Mouse (Mus musculus) cerebellum, postnatal 25 days (tissue): ENCODE data around the gene 2610528J11Rik.

Experiments
- DNase-seq, 2 experiments: peaks; one replicate each; pipeline ENCODE4 v3.0.0; 2021; ENCODE audit warnings: mixed read lengths in 2 of 2

2610528J11Rik gene

DNA sequence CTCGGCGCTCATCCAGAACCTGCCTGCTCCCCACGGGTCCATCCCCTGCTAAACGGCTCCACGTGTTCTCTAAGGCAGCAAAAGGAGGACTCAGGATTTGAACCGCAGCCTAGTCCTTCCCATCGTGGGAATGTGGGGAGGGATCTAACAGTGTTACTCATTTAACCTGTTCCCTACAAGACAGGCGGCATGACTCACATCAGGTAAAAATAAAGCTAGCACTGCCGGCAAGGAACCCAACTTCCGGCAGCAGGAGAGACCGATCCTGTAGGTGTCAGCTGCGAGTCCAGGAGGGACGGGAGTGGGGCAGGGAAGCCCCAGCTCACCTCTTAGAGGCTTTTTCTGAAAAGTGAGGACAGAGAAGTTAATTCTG lies 16.3 kb downstream of the 2610528J11Rik start:
- DNase-seq = peak in 1 of 2 experiments; percentile 11

DNA sequence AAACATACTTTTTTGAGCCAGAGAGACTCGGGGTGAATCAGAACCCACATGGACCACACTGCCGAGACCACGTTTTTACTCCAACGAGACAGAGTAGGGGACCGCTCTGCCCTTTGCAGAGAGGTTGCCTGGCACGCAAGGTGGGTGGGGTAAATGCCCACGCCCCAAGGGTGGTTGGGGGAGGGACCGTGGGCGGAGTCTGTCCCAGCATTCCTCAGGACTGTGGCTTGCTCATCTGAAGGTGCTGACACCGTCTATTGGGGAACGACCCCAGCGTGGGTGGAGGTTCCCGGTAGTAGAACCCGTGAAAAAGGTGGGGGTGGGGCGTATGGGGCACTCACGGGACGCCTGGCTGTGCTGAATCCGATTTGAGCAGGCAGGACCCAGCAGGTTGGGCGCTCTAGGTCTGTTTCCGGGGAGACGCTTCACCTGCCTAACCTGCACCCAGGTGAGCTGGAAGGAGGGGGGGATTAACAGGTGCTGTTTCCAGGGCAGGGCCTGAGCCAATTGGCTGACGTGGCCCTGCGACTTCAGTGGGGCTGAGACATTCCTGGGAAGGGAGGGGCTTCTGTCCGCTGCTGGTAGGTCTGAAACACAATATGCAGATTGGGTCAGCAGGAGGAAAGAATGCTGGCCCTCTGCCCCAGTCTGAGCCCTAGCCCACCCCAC lies 16.9 kb downstream of the 2610528J11Rik start, which contains the start of gene Tmem125:
TSS of gene Tmem125 (minus strand) at position 453 of the 669 bp plus-strand sequence.
- peak; percentile 22 to 36 for DNase-seq

GRCm38 (mm10) chr4:118544441-118545127 lies 17.8 kb downstream of the 2610528J11Rik start:
- no peak for DNase-seq

DNA sequence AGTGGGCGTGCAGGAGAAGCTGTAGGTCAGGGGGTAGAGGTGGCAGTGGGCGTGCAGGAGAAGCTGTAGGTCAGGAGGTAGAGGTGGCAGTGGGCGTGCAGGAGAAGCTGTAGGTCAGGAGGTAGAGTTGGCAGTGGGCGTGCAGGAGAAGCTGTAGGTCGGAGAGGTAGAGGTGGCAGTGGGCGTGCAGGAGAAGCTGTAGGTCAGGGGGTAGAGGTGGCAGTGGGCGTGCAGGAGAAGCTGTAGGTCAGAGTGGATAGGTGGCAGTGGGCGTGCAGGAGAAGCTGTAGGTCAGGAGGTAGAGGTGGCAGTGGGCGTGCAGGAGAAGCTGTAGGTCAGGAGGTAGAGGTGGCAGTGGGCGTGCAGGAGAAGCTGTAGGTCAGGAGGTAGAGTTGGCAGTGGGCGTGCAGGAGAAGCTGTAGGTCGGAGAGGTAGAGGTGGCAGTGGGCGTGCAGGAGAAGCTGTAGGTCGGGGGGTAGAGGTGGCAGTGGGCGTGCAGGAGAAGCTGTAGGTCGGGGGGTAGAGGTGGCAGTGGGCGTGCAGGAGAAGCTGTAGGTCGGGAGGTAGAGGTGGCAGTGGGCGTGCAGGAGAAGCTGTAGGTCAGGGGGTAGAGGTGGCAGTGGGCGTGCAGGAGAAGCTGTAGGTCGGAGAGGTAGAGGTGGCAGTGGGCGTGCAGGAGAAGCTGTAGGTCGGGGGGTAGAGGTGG lies 20.8 kb downstream of the 2610528J11Rik start:
- peak; percentile 31 to 64 for DNase-seq

DNA sequence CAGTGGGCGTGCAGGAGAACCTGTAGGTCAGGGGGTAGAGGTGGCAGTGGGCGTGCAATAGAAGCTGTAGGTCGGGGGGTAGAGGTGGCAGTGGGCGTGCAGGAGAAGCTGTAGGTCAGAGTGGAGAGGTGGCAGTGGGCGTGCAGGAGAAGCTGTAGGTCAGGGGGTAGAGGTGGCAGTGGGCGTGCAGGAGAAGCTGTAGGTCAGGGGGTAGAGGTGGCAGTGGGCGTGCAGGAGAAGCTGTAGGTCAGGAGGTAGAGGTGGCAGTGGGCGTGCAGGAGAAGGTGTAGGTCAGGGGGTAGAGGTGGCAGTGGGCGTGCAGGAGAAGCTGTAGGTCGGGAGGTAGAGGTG lies 21.3 kb downstream of the 2610528J11Rik start:
- DNase-seq = peak in 1 of 2 experiments; percentile 11

DNA sequence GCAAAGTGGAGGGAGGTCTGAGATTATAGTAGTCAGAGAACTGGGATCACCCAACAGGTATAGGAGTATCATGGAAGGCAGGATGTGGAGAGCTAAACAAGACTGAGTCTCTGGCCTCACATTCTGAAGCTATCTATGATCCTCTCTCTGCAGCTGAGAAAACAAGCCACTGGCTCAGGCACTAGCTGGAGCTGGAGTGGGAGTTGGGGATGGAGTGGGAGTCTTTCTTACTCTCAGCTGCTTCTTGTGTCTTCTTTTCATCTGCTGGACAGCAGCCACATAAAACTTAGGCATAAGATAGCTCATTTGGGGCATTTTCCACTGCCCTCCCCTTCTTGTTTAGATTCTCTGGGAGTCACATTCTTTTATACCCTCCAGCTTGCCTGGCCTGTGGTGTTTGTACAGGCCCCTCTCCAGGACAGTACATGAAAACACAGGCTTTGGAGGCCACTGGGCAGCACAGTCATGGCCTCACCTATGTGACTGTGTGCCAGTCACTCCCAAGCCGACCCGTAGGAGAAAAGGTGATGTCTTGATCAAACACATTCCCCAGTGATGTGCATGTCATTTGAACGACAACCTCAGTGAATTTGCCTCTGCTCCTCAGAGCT lies 26.3 kb downstream of the 2610528J11Rik start:
- no peak for DNase-seq

DNA sequence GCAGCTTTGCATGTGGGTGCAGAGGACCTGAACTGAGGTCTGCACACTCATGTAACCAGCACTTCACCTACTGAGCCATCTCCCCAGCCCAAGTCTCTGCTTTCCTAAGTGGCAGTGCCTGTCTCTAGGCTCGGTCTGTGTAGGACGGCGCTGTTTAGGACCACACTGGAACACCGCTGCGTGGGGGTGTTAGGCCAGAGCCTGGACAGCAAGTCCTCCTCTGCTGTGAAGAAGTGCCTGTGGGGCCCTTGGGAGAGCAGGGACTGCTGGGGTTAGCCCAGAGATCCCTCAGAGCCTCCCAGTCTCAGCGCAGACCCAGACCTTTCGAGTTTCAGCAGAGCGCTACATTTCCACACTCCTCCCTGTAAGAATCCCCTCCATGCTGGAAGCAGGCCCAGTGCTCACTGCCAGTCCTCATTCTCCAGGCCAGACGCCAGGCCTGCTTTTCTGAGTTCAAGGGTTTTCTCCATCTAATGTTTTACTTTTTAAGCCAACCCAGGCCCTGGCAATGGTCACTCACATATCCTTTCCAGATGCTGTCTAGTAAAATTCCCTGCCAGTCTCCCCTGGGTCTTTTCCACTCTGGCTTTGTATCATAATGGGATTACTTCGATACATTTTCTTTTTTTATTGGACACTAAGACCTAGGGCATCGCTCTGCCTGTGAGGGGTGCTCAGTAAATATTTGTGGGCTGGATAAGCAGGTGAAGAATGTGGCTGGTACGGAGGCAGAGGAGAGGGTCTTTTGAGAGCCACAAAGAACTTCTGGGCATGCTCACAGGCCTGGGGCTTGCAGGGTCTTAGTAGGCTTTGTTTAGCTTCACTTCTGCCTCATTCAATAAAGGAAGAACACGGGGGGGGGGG lies 37.5 kb downstream of the 2610528J11Rik start:
- DNase-seq = no peak

- DNase-seq = no peak
These were observed 38.1 kb downstream of the 2610528J11Rik start for GRCm38 (mm10) chr4:118564926-118565279.

DNA sequence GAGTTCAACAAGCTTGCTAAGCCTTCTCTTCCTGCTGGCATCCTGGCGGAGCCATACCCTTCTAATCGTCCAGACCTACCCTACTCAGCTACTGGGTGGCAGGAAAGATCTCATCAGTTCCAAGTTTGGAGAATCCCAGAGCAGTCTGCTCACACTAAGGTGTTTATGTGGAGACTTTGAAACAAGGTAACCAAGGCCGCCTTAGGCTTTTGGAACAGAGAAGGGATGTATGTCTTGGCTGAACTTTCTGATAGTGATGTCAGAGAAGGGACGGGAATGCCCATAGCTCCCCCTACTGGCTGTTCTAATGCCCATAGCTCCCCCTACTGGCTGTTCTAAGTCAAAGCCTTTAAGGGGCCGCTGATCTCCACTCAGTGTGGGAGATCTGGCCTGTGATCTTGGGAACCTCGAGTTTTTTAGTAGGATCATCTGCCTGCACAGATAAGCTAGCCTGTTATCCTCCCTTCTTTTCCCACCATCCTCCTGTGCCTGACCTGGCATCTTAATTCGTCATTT lies 39.4 kb downstream of the 2610528J11Rik start:
- peak in 1 of 2 experiments; percentile 36 for DNase-seq

DNA sequence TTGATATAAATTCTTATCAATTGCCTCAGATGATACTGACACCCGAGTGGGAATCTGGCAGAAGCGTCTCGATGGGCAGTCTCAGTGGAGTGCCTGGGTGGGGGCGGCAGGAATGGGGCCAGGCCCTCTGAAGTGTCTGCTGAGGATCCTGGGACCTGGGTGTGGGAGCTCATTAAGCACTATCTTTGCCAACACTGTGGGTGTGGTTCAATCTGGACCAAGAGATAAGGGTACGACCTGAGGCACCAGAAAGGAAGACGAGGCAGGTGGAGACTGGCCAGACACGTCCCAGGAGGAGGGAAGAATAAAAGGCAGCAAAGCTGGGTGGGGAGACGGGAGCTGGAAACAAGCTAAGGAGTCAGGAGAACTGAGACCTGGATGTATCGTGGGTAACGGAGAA lies 41.9 kb downstream of the 2610528J11Rik start:
- DNase-seq = no peak

DNA sequence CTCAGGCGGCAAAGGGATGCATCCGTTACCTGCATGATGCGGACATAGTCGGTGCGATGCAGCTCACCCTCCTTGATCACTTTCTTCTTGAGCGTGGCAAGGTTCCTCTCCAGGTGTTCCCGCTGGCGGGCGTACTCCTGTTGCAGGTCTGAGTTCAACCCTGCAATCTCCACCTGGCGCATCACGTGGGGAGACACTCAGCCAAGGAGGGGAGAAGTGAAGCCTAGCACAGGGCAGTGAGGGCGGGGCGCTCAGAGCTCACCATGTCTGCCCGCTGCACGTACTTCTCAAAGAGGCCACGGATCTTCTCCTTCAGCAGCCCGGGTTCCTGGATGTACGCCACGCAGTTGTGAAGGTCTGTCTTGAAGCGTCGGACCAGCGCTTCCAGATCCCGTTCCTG lies 42.5 kb downstream of the 2610528J11Rik start:
- DNase-seq = no peak

DNA sequence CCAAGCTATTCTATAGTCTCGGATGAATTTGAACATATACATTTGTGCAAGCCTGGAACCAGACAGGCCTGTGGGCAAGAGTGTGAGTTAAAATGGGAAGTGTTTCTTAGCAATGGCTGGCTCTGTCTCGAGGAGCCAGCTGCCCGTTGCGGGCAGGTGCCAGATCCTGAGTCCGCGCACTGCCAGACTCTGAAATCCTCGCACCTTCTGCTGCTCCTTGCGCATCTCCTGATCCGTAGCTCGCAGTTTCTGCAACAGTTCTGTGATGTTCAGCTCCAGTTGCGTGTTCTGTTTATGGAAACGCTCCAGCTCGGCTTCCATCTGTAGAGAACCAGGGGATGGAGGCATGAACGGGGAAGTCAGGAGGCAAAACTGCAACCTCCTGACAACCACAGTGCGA lies 44.6 kb downstream of the 2610528J11Rik start:
- peak in 1 of 2 experiments; percentile 9 for DNase-seq

DNA sequence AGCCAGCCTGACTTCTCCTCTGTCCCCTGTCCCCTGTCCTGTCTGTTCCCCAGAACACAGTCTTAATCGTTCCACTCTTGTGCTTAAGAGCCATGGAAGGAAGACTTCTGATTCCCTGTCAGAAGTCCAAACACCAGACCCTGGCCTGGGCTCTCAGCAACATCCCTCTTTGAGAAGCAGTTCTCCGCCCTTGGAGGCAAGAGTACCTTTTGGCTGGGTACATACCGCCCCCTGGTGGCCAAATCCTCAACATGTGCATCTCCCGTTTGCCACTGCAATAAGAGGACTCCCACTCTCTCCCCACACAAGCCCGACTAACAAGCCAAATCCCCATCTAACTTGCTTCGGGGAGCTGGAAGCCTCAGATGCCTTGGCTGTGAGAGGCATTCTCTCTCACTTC lies 49.3 kb downstream of the 2610528J11Rik start:
- DNase-seq = peak; percentile 75 to 88

- peak; percentile 25 to 63 for DNase-seq
These were observed 52.5 kb downstream of the 2610528J11Rik start for GRCm38 (mm10) chr4:118579313-118579712.
